Mouse (Mus musculus) ovary, adult 10 weeks (tissue): ENCODE data around the gene Map3k9. TPM values are rescaled to one million over a fixed set of nuclear protein-coding genes. Genes with fewer than 3 reads are reported as not detected.

Experiments used
- polyA plus RNA-seq: library from polyadenylated mRNA; stranded (reverse); fragments of 350-450 nt; fragmentation: Illumina TruSeq; extraction: RNeasy Lipid Tissue Mini Kit (QIAGEN cat#74804); gene quantifications from one replicate; pipeline ENCODE4 v1.2.3, GENCODE M21; 2014

Map3k9 gene
- not detected for polyA plus RNA-seq

DNA sequence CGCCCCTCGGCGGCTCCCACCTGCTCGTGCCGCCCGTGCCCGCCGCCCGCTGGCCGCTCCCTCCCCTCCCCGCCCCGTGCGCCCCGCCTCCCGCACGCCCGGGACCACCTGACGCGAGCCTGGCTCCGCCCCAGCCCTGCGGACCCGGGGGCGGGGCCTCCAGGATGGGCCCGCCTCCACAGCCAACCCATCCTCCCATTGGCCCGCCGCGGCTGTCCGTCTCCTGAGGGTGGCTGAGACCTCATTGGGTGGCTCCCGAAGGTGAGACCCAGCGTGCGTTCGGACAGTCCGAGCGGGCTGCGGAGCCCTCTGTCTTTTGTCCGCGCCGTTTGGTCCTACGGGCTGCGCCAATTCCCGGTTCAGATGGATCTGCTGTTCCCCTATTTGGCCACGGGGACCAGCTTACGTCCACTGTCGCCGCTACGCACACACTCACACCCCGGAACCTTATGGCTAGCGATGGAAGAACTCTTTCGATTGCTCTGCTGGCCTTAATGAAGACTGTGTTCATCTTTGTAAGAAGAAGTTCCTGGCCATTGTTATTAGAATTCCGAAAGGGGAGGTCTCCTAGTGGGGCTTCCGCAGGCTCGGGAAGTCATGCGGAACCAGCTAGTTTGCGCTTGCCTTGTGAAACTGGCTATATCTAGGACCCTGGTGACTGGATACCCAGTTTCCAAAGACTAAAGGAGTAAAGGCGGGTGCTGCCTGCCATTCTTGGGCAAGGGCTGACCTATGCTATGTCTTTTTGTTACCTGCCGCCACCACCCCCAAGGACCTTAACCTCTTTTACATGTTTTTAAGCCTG is at the start of gene Map3k9:
Gene Map3k9 (minus strand): TSS at position 71 of the 805 bp plus-strand sequence.

Other genes starting within 250 kb of the Map3k9 start
- gene Gm20498, start 248.3 kb downstream of the Map3k9 start, polyA plus RNA-seq = 12.2 TPM
- gene Synj2bp, start 248.3 kb downstream of the Map3k9 start, polyA plus RNA-seq = 171 TPM
- gene Adam21, start 212.7 kb downstream of the Map3k9 start, polyA plus RNA-seq = 0.29 TPM
- gene Med6, start 186.2 kb downstream of the Map3k9 start, polyA plus RNA-seq = 97.9 TPM
- gene Ttc9, start 149.9 kb downstream of the Map3k9 start, polyA plus RNA-seq = 5.1 TPM
- gene Pcnx, start 78.8 kb upstream of the Map3k9 start, polyA plus RNA-seq = 37.7 TPM